Mouse (Mus musculus): ENCODE measurements around the gene Adarb1.

Adarb1 gene

DNA sequence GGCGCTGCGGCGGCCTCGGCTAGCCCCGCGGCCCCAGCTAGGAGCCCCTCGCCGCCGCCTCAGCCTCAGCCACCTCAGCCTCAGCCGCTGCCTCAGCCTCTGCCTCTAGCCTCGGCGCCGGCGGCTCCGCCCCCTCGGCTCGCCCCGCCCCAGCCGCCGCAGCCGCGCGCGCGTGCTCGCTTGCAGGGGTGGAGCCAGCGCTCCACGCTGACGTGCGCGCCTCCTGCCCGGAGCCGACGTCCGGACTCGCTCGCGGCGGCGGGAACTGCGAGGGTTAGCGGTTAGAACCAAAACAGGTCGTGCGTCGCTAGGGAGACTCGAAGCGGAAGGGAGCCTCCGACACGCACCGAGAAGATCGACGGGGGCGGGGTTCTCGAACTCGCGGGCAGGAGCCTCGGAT lies at the start of gene Adarb1:
Gene Adarb1 (minus strand): TSS at position 133 of the 400 bp plus-strand sequence.
- in situ Hi-C loops (cut with MboI, MseI), result no loop called here

DNA sequence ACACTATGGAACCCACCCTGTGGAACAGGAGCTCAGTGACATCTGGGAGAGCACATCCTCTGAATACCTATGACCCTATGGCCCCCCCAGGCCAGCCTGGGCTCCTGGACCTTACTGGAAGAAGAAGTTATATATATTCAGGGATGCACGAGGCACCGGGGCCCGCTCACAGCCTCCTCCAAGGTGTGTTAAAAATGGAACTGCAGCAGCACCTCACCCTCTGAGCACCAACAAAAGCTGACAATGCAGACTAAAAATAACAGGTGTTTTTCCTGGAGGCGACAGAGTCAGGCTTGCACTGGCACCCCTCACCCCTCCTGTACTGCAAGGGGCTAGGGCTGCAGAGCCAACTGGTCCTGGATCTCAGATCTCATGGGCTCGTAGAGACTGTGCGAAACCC lies 49.3 kb upstream of the Adarb1 start:
- in situ Hi-C loops (cut with MboI, MseI), result no loop called here

- in situ Hi-C loops (cut with MboI, MseI), result no loop called here
These were observed 47.8 kb upstream of the Adarb1 start for GRCm38 (mm10) chr10:77465902-77466301.

- in situ Hi-C loops (cut with MboI, MseI), result no loop called here
These were observed 46.3 kb upstream of the Adarb1 start for GRCm38 (mm10) chr10:77464181-77464936.

DNA sequence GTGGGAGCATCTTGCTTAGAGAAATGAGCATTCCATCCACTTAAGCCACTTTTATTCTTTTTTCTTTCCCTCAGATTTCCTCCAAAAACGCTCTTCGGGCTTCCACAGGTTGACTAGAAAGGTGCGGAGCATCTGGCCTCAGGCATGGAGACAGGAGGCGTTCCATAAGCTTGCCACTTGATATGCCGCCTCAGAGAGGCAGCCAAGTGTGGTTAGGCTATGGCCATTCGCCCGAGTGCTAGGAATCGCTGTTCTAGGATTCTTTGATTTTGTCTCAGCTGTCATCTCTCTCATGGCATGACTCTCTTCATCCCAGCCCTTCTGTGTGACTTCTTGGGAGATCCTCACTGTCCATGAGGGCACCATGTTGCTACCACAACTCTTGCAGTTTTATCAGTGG lies 43.1 kb upstream of the Adarb1 start:
- in situ Hi-C loops (cut with MboI, MseI), result no loop called here

DNA sequence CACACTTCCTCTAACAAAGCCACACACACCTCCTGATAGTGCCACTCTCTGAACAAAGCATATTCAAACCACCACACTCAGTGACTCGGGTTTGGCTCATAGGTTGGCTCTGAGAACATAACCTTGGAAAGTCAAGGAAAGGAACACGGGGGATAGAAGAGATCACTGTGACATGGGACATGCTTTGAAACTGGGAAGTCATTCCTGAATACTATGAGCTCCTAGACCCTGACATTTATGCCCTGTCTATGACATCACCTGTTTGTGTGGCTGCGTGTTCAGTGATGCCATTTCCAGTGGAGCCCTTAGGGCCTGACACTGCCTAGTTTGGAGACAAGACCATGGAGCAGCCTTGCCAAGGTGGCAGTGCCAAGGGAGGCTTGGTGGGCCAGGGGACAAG lies 39.6 kb upstream of the Adarb1 start:
- in situ Hi-C loops (cut with MboI, MseI), result no loop called here

DNA sequence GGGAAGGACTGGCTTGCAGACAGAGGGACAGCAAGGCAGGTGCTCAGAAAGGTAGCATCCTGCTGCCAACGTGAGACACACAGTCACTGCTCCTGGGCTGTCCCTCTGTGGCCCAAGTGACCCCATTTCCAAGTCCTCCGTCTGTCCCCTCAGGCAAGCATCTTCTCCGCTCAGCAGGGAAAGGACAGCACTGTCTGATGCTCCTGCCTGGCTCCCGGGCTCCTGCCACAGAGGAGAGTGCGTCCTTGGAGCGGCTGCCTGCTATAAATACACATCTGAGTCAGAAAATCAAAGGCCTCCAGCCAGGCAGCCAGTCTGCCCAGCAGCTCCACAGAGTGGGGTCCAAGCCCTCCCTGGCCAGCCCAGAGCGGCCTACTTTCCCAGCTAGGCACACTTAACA lies 38.4 kb upstream of the Adarb1 start:
- in situ Hi-C loops (cut with MboI, MseI), result no loop called here

DNA sequence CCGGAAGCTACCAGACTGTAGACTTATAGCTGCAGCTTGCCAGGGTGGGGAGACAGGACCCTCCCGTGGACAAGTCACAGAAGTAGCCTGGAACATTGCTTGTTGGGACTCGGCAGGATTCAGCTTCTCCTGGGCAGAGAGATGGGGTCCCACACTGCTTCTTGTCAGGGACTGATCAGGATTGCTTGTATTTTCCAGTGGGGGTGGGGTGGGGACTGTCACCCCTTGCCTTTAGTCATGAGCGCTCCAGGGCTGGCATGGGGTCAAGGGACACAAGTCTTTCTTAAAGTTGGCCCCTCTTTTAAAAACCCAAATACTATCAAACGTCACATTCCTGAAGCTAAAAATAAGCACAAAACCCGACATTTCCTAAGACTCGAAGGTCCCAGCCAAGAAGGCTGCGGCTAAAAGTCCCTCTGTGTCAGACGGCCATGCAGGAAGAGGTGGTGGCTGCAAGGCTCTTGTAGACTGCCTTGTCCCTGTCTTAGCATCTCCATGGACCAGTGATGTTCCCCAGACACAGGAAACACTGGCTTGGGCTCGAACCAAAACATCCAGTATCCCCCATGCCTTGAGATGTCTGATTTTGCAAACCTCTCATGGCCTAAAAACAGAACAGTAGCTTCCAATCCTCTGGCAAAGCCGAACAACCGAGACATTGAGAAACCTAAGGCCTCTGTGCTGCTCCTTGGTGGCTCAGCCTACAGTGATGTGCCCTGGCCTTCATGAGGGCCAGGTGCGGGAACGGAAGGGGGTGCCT lies 37.4 kb upstream of the Adarb1 start:
- in situ Hi-C loops (cut with MboI, MseI), result no loop called here

GRCm38 (mm10) chr10:77454795-77455194 lies 36.7 kb upstream of the Adarb1 start:
- in situ Hi-C loops (cut with MboI, MseI), result no loop called here

- in situ Hi-C loops (cut with MboI, MseI), result no loop called here
These were observed 33.8 kb upstream of the Adarb1 start for GRCm38 (mm10) chr10:77451822-77452221.

DNA sequence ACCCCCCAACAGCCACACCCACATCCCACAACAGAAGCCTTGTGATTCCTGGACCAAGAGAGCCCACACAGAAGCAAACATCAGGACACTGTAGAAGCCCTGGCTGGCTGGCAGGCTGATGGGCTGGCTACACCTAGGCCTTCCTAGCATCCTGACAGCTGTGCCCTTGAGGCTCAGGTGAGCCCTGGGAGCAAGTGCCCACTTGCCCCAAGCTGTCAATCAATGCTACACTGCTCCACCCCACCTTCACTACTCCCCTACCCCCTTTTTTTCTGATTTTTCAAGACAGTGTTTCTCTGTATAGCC lies 32.0 kb upstream of the Adarb1 start:
- in situ Hi-C loops (cut with MboI, MseI), result no loop called here

- in situ Hi-C loops (cut with MboI, MseI), result no loop called here
These were observed 31.5 kb upstream of the Adarb1 start for GRCm38 (mm10) chr10:77449315-77450158.

GRCm38 (mm10) chr10:77448698-77449247 lies 30.7 kb upstream of the Adarb1 start:
- in situ Hi-C loops (cut with MboI, MseI), result no loop called here

- in situ Hi-C loops (cut with MboI, MseI), result no loop called here
These were observed 30.1 kb upstream of the Adarb1 start for GRCm38 (mm10) chr10:77448209-77448608.

- in situ Hi-C loops (cut with MboI, MseI), result no loop called here
These were observed 29.7 kb upstream of the Adarb1 start for GRCm38 (mm10) chr10:77447755-77448154.

DNA sequence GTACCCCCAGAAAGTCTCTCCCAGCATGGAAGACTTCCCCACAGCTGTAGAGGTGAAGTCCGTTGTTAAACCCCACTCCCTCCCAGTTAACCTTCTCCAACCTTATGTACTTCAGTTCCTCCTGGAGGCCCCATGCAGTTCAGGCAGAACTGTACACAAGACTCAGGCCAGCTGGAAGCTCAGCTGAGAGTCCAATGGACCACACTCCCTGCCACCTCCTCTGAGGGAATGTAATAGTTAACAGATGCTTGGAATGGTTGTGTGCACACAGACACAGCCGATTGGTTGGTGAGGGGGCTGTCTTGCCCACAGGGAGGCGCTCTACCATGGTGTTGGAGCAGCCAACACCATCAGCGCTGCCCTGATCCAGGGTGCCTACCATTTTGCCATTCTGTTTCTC lies 24.2 kb upstream of the Adarb1 start:
- in situ Hi-C loops (cut with MboI, MseI), result no loop called here

DNA sequence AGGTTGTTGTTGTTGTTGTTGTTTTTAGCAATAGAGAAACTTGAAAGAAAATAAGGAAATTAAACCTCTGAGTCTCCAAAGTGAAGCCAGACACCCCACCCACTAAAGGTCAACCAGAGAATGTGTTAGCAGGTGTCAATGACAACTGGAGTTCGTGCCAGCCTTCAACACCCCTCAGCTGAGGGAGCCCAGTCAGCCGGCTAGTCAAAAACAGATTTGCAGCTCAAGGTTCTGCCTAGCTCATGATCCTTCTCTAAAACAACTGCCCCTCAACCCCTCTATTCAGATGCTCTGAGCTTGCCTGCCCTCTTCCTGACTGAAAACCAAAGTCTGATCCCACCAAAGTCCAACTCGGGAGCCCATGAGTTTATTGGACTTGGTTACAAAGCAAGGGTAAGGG lies 23.7 kb upstream of the Adarb1 start:
- in situ Hi-C loops (cut with MboI, MseI), result no loop called here

DNA sequence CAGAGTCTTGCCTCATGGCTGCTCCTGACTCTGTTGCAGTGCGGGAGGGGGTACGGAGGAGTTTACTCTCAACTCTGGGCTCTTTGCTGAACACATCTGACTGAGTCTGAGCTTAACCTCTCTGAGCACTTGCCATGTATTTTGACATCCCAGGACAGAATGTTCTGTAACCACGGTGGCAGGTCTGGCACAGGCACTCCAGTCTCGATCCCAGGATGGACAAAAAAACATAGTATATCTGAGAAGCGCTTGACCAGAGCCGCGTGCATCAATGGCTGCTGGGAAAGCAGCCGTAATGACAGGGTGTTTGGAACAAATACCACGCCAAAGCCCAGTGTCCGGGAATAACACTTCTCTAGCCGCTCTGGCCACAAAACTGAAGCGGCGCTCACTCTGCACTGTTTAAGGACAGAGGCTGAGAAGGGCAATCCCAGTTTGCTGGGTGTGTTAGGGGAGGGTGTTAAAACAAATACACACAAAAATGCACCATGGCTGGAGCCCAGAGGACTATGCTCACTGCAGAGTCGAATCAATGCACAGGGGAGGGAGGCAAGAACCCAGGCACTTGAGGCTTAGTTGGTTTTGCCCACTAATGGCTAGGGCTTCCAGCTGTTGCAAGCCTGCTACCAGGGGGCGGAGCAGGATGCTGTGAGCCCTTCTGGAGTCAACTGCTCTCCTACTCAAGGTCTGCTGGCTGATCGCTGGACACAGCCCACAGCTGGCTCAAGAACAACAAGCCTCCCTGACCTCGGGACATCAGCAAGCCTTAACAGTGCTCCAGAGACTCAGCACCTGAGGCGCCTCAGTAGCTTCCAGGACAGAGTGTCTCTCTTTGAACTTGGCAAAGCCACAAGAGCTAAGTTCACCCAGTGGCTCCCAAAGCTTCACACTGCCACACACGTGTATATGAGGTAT lies 23.0 kb upstream of the Adarb1 start:
- in situ Hi-C loops (cut with MboI, MseI), result no loop called here

DNA sequence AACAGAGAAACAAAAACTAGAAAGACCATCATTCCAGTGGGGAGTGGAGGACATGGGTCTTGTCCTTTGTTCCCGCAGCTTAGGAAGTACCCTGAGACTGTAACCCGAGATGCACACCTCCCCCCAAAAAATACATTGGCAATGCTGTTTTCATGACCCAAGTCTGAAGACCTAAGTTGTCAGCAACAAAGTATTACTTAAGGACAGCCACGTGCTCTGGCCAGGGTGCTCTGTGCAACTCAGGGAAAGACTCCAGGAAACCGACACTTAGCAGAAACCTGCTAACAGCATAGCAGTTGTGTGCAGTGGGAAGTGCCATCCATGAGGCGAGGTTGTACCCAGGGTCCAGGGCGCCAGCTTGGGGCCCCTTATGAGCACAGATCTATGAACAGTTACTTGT lies 22.2 kb upstream of the Adarb1 start:
- in situ Hi-C loops (cut with MboI, MseI), result no loop called here

GRCm38 (mm10) chr10:77439026-77439425 lies 21.0 kb upstream of the Adarb1 start:
- in situ Hi-C loops (cut with MboI, MseI), result no loop called here

GRCm38 (mm10) chr10:77438021-77438420 lies 20.0 kb upstream of the Adarb1 start:
- in situ Hi-C loops (cut with MboI, MseI), result no loop called here
